Mouse (Mus musculus) heart, adult 2 months (tissue): ENCODE data around the gene Efcab8.

Source experiments
- CTCF ChIP-seq: fragments of 200-600 bp; IDR thresholded peaks from 2 replicates; pipeline ENCODE4 v1.8.1; 2022; ENCODE audit warnings: antibody characterized with exemption, mild to moderate bottlenecking, moderate library complexity
- EP300 ChIP-seq: fragments of 200-500 bp; IDR thresholded peaks from 2 replicates; pipeline ENCODE4 v1.6.1; 2011; ENCODE audit warnings: low read depth, low read length, control low read depth; ENCODE audit not compliant: insufficient read depth
- POLR2A ChIP-seq: fragments of 200-500 bp; IDR thresholded peaks from 2 replicates; pipeline ENCODE4 v1.6.1; 2011; ENCODE audit warnings: mild to moderate bottlenecking, low read depth, low read length, control low read depth; ENCODE audit not compliant: insufficient read depth

DNA sequence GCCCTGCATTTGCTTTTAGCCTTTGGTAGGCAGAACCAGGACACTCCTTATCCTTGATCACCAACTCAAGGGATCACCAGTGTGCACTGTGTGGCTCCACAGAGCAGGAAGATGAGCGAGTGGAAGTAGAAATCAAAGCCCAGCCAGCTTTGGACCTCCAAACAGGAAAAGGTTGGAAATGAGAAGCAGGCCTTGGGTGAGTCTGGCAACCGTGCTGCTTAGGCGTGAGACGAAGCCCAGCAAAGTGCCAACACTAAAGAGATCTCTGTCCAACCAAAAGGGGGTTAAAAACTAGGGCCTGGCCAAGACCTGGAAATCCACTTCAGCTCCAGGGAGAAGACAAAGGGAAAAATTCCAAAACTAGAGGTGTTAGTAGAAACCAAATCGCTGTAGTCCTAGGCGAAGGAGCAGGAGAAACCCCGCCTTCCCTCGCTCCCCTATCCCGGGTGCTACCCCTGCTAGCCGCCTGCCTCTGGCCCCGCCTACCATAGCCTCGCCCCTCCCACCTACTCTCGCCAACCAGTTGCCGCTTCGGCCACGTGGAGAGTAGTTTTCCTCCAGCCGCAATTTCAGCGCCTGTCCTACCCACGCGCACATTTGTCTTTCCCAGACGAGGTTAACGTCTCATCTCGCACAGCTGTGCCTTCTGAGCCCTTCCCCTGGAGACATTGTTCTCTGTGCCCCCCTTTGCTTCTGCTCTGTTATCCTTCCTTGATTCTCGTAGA lies 931 bp upstream of the Efcab8 start:
- no peak for TF ChIP-seq CTCF
- no peak for TF ChIP-seq POLR2A
- no peak for TF ChIP-seq EP300
